Mouse (Mus musculus) MEL (cell line): ENCODE measurements at regions not wholly inside any gene's neighbourhood (a gene's known extent, or its start where the extent isn't known, plus 50 kb on each side); places are given as distances from the start of the nearest gene placed in this dataset.

Experiments used
- DNase-seq: peaks from one replicate; pipeline ENCODE4 v3.0.0; 2011; ENCODE audit warnings: low read depth, low spot score
- H3K27ac ChIP-seq: 2 replicates; pipeline ENCODE4 v1.5.1; 2012; ENCODE audit warnings: low read depth, mild to moderate bottlenecking, control low read depth, low read length, moderate library complexity; ENCODE audit not compliant: control insufficient read depth
- H3K27me3 ChIP-seq, 2 experiments: fragments of 150-350 bp in 1 of 2; sonication (generic) in 1 of 2; 2 replicates each; pipeline ENCODE4 v1.6.1; 2012; ENCODE audit warnings: low read length in 2 of 2, mild to moderate bottlenecking in 2 of 2, improper control_type of control experiment in 1 of 2, moderate library complexity in 1 of 2; ENCODE audit not compliant: insufficient read depth in 2 of 2, control insufficient read depth in 1 of 2
- H3K36me3 ChIP-seq, 2 experiments: 2 replicates each; pipeline ENCODE4 v1.6.1; 2012 to 2014; ENCODE audit warnings: low read length in 2 of 2, improper control_type of control experiment in 1 of 2, inconsistent platforms in 1 of 2, mild to moderate bottlenecking in 1 of 2; ENCODE audit not compliant: insufficient read depth in 2 of 2, control insufficient read depth in 1 of 2
- H3K4me1 ChIP-seq, 2 experiments: fragments of 150-350 bp in 1 of 2; sonication (generic) in 1 of 2; 2 replicates each; pipeline ENCODE4 v1.6.1; 2012; ENCODE audit warnings: low read length in 2 of 2, improper control_type of control experiment in 1 of 2, mild to moderate bottlenecking in 1 of 2; ENCODE audit not compliant: insufficient read depth in 2 of 2, control insufficient read depth in 1 of 2
- H3K4me3 ChIP-seq, 2 experiments: fragments of 150-350 bp in 1 of 2; sonication (generic) in 1 of 2; 2 replicates each; pipeline ENCODE4 v1.5.1; 2012; ENCODE audit warnings: low read depth in 2 of 2, low read length in 2 of 2, mild to moderate bottlenecking in 2 of 2, moderate library complexity in 2 of 2, control low read depth in 1 of 2, improper control_type of control experiment in 1 of 2; ENCODE audit not compliant: control insufficient read depth in 1 of 2, insufficient read depth in 1 of 2
- H3K79me2 ChIP-seq: 2 replicates; pipeline ENCODE4 v1.6.1; 2012; ENCODE audit warnings: mild to moderate bottlenecking, low read length, moderate library complexity; ENCODE audit not compliant: control insufficient read depth, poor library complexity, insufficient read depth
- H3K9ac ChIP-seq: 2 replicates; pipeline ENCODE4 v1.6.1; 2012; ENCODE audit warnings: low read depth, mild to moderate bottlenecking, control low read depth, low read length, moderate library complexity; ENCODE audit not compliant: control insufficient read depth, poor library complexity, severe bottlenecking
- H3K9me3 ChIP-seq: fragments of 150-350 bp; sonication (generic); replicated peaks from 2 replicates; pipeline ENCODE4 v1.6.1; 2012; ENCODE audit warnings: mild to moderate bottlenecking, low read length, improper control_type of control experiment, moderate library complexity; ENCODE audit not compliant: insufficient read depth
- BHLHE40 ChIP-seq: IDR thresholded peaks from 2 replicates; pipeline ENCODE4 v1.6.1; 2012; ENCODE audit warnings: low read depth, mild to moderate bottlenecking, inconsistent platforms, low read length, improper control_type of control experiment, borderline replicate concordance
- CTCF ChIP-seq, 3 experiments: IDR thresholded peaks in 2 of 3; conservative IDR thresholded peaks in 1 of 3; 2 replicates each; pipeline ENCODE4 v1.5.1; 2011 to 2012; ENCODE audit warnings: low read length in 3 of 3, low read depth in 2 of 3, mild to moderate bottlenecking in 2 of 3, improper control_type of control experiment in 1 of 3, inconsistent platforms in 1 of 3, mixed read lengths in 1 of 3, moderate library complexity in 1 of 3; ENCODE audit not compliant: control insufficient read depth in 1 of 3, insufficient read depth in 1 of 3, poor library complexity in 1 of 3, severe bottlenecking in 1 of 3
- E2F4 ChIP-seq: IDR thresholded peaks from 2 replicates; pipeline ENCODE4 v1.6.1; 2011; ENCODE audit warnings: low read depth, low read length, improper control_type of control experiment, borderline replicate concordance
- GABPA ChIP-seq: IDR thresholded peaks from 2 replicates; pipeline ENCODE4 v1.6.1; 2012; ENCODE audit warnings: low read depth, mild to moderate bottlenecking, inconsistent platforms, low read length, improper control_type of control experiment, moderate library complexity
- GATA1 ChIP-seq: IDR thresholded peaks from 2 replicates; pipeline ENCODE4 v1.6.1; 2011; ENCODE audit warnings: low read depth, low read length, improper control_type of control experiment
- JUND ChIP-seq: IDR thresholded peaks from 2 replicates; pipeline ENCODE4 v1.6.1; 2011; ENCODE audit warnings: low read depth, mild to moderate bottlenecking, improper control_type of control experiment, low read length
- MAFK ChIP-seq: IDR thresholded peaks from 2 replicates; pipeline ENCODE4 v1.6.1; 2011; ENCODE audit warnings: low read depth, mild to moderate bottlenecking, low read length, improper control_type of control experiment, borderline replicate concordance
- MAZ ChIP-seq: IDR thresholded peaks from 2 replicates; pipeline ENCODE4 v1.6.1; 2012; ENCODE audit warnings: low read depth, mild to moderate bottlenecking, inconsistent platforms, low read length, improper control_type of control experiment
- MYC ChIP-seq: IDR thresholded peaks from 2 replicates; pipeline ENCODE4 v1.6.1; 2011; ENCODE audit warnings: low read depth, mild to moderate bottlenecking, low read length, improper control_type of control experiment, moderate library complexity
- NRF1 ChIP-seq: IDR thresholded peaks from 2 replicates; pipeline ENCODE4 v1.6.1; 2014; ENCODE audit warnings: low read depth, mild to moderate bottlenecking, inconsistent platforms, low read length, improper control_type of control experiment, moderate library complexity; ENCODE audit not compliant: poor library complexity, insufficient read depth, severe bottlenecking
- POLR2A ChIP-seq, 2 experiments: IDR thresholded peaks; 2 replicates each; pipeline ENCODE4 v1.6.1; 2011 to 2012; ENCODE audit warnings: low read length in 2 of 2, mild to moderate bottlenecking in 2 of 2, control low read depth in 1 of 2, improper control_type of control experiment in 1 of 2, low read depth in 1 of 2, moderate library complexity in 1 of 2; ENCODE audit not compliant: control insufficient read depth in 1 of 2, insufficient read depth in 1 of 2, poor library complexity in 1 of 2
- POLR2AphosphoS5 ChIP-seq: IDR thresholded peaks from 2 replicates; pipeline ENCODE4 v1.6.1; 2012; ENCODE audit warnings: low read depth, borderline replicate concordance, mild to moderate bottlenecking, inconsistent platforms, low read length, moderate library complexity, mixed read lengths
- SIN3A ChIP-seq: IDR thresholded peaks from 2 replicates; pipeline ENCODE4 v1.6.1; 2012; ENCODE audit warnings: low read length, improper control_type of control experiment, inconsistent platforms
- UBTF ChIP-seq: IDR thresholded peaks from 2 replicates; pipeline ENCODE4 v1.6.1; 2012; ENCODE audit warnings: low read depth, mild to moderate bottlenecking, inconsistent platforms, low read length, improper control_type of control experiment, moderate library complexity, borderline replicate concordance; ENCODE audit not compliant: insufficient read depth
- USF2 ChIP-seq, 2 experiments: IDR thresholded peaks; 2 replicates each; pipeline ENCODE4 v1.6.1; 2011 to 2012; ENCODE audit warnings: improper control_type of control experiment in 2 of 2, low read length in 2 of 2, borderline replicate concordance in 1 of 2, inconsistent platforms in 1 of 2, low read depth in 1 of 2, mild to moderate bottlenecking in 1 of 2; ENCODE audit not compliant: insufficient read depth in 1 of 2
- ZKSCAN1 ChIP-seq: IDR thresholded peaks from 2 replicates; pipeline ENCODE4 v1.6.1; 2012; ENCODE audit warnings: low read depth, mild to moderate bottlenecking, inconsistent platforms, low read length, improper control_type of control experiment, moderate library complexity

- H3K4me3 ChIP-seq: no peak overlapping the region
- no peak for DNase-seq
- no peaks in the 10 kb centered on the region for H3K4me1 ChIP-seq
- H3K9ac ChIP-seq: no peak overlapping the region
- H3K79me2 ChIP-seq: no peaks in the 10 kb centered on the region
- H3K9me3 ChIP-seq: no peaks in the 10 kb centered on the region
- no peaks in the 10 kb centered on the region for H3K27me3 ChIP-seq
- no peak overlapping the region for H3K27ac ChIP-seq
- TF ChIP-seq MAZ (no peak), SIN3A (no peak), GATA1 (no peak), NRF1 (no peak), ZKSCAN1 (no peak), CTCF (IDR thresholded peaks at IDR 0.05 in 2 of 3, conservative IDR thresholded peaks at IDR 0.05 in 1 of 3; ENCODE audit: control insufficient read depth in 1 of 3, insufficient read depth in 1 of 3, low read depth in 2 of 3, low read length in 3 of 3, poor library complexity in 1 of 3, severe bottlenecking in 1 of 3) (no peak), BHLHE40 (no peak), JUND (no peak), MYC (no peak), USF2 (IDR thresholded peaks at IDR 0.05; ENCODE audit: borderline replicate concordance in 1 of 2, insufficient read depth in 1 of 2, low read depth in 1 of 2, low read length in 2 of 2) (no peak), UBTF (no peak), MAFK (no peak), POLR2AphosphoS5 (no peak)
- TF ChIP-seq, all 39 proteins: peak for 0
- no peaks in the 10 kb centered on the region for H3K36me3 ChIP-seq
Observed at GRCm38 (mm10) chr8:37150286-37150685, 156.9 kb downstream of the AI429214 start.

DNA sequence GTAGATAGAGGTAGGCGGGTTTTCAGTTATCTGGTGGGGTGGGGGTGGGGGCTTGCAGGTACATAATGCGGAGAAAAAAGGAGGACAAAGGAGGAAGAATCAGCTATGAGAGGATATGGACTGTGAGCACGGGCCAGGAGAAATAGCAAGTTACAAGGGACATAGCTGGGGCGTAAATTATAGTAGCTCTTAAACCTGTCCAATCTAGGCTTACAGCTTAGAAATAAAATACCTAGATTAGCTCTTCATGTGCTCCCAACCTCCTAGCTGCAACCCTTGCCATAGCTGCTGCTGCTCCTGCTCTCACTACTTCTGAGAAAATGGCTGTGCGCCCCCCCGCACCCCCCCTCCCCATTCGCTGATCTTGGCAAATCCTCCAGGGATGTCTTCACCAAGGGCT is 161.0 kb downstream of the AI429214 start:
- no peak for DNase-seq
- H3K9ac ChIP-seq: no peak overlapping the region
- H3K4me3 ChIP-seq: no peak overlapping the region
- no peaks in the 10 kb centered on the region for H3K27me3 ChIP-seq
- H3K36me3 ChIP-seq: no peaks in the 10 kb centered on the region
- H3K4me1 ChIP-seq: no peaks in the 10 kb centered on the region
- no peaks in the 10 kb centered on the region for H3K79me2 ChIP-seq
- no peak overlapping the region for H3K27ac ChIP-seq
- no peaks in the 10 kb centered on the region for H3K9me3 ChIP-seq
- TF ChIP-seq JUND (no peak), USF2 (IDR thresholded peaks at IDR 0.05; ENCODE audit: borderline replicate concordance in 1 of 2, insufficient read depth in 1 of 2, low read depth in 1 of 2, low read length in 2 of 2) (no peak), ZKSCAN1 (no peak), GABPA (no peak), POLR2A (IDR thresholded peaks at IDR 0.05; ENCODE audit: control insufficient read depth in 1 of 2, insufficient read depth in 1 of 2, low read depth in 1 of 2, low read length in 2 of 2, poor library complexity in 1 of 2) (no peak), E2F4 (no peak)
- TF ChIP-seq, all 39 proteins: peak for 0
